Mouse (Mus musculus) mature B cell (primary cell): Measurements from ENCODE around the gene Sclt1.

ENCODE experiments used
- in situ Hi-C: fragments of 300-500 bp; cut with MboI; formaldehyde crosslinking; loops from 2 replicates; pipeline ENCODE4 v1.14.3; 2019

The Sclt1 gene

GRCm38 (mm10) chr3:41606330-41606664, 136.0 kb downstream of the Sclt1 start:
- in situ Hi-C loops = no loop called here

GRCm38 (mm10) chr3:41605601-41606329, 136.5 kb downstream of the Sclt1 start:
- in situ Hi-C loops = no loop called here

- in situ Hi-C loops = no loop called here
Observed at GRCm38 (mm10) chr3:41604629-41605321, 137.5 kb downstream of the Sclt1 start.

- in situ Hi-C loops = no loop called here
Observed at GRCm38 (mm10) chr3:41603470-41604019, 138.8 kb downstream of the Sclt1 start.

GRCm38 (mm10) chr3:41602933-41603332, 139.4 kb downstream of the Sclt1 start:
- in situ Hi-C loops = no loop called here

- in situ Hi-C loops = no loop called here
Observed at GRCm38 (mm10) chr3:41601226-41602020, 140.9 kb downstream of the Sclt1 start.

GRCm38 (mm10) chr3:41599806-41600589, 142.3 kb downstream of the Sclt1 start:
- in situ Hi-C loops = no loop called here

- in situ Hi-C loops = no loop called here
Observed at GRCm38 (mm10) chr3:41599226-41599625, 143.1 kb downstream of the Sclt1 start.

- in situ Hi-C loops = no loop called here
Observed at GRCm38 (mm10) chr3:41598412-41598811, 143.9 kb downstream of the Sclt1 start.

GRCm38 (mm10) chr3:41597036-41597435, 145.3 kb downstream of the Sclt1 start:
- in situ Hi-C loops = no loop called here

- in situ Hi-C loops = no loop called here
Observed at GRCm38 (mm10) chr3:41595010-41595409, 147.3 kb downstream of the Sclt1 start.

GRCm38 (mm10) chr3:41594097-41594879, 148.0 kb downstream of the Sclt1 start:
- in situ Hi-C loops = no loop called here

GRCm38 (mm10) chr3:41592805-41593204, 149.5 kb downstream of the Sclt1 start:
- in situ Hi-C loops = no loop called here

GRCm38 (mm10) chr3:41591651-41592170, 150.6 kb downstream of the Sclt1 start:
- in situ Hi-C loops = no loop called here

GRCm38 (mm10) chr3:41590695-41591559, 151.4 kb downstream of the Sclt1 start:
- in situ Hi-C loops = no loop called here

- in situ Hi-C loops = no loop called here
Observed at GRCm38 (mm10) chr3:41589988-41590387, 152.3 kb downstream of the Sclt1 start.

- in situ Hi-C loops = no loop called here
Observed at GRCm38 (mm10) chr3:41589246-41589914, 152.9 kb downstream of the Sclt1 start.

- in situ Hi-C loops = no loop called here
Observed at GRCm38 (mm10) chr3:41588495-41588894, 153.8 kb downstream of the Sclt1 start.

- in situ Hi-C loops = no loop called here
Observed at GRCm38 (mm10) chr3:41587588-41587987, 154.7 kb downstream of the Sclt1 start.
